Mouse (Mus musculus): ENCODE data around the gene Ptn. TPM values are rescaled to one million over a fixed set of nuclear protein-coding genes. Genes with fewer than 3 reads are reported as not detected.
A peak's percentile ranks its signal among the peaks of the same experiment; 100 is the strongest.

Ptn gene
- 1 to 10 TPM in 1 of 2 experiments, under 1 TPM in 1; 0.59 to 1.6 TPM for total RNA-seq (2021)
- long read RNA-seq, experiment 1, partial matches to known transcripts, result 0 of 1 reads
- long read RNA-seq, experiment 1, other reads (novel, unspliced or antisense), result 0 of 1 reads
- long read RNA-seq, experiment 2, partial matches to known transcripts, result 0 of 1 reads
- long read RNA-seq, experiment 2, other reads (novel, unspliced or antisense), result 0 of 1 reads

GRCm38 (mm10) chr6:36809747-36810285, at the start of gene Ptn:
Gene Ptn (minus strand): TSS chr6:36810220.
- intact Hi-C loops (cut with DNase I), result no loop called here
- peak; percentile 24 for DNase-seq
- H3K4me3 ChIP-seq, result peak within 1 kb of the TSS; percentile 67
- no peak for TF ChIP-seq CTCF (IDR thresholded peaks at IDR 0.05)
- H3K27ac ChIP-seq, result peak within 1 kb of the TSS; percentile 35; the same call in 1 of the 2 replicates

GRCm38 (mm10) chr6:36858258-36859041, 48.4 kb upstream of the Ptn start:
- Histone ChIP-seq H3K27ac (no peak overlapping the region), H3K4me3 (no peak overlapping the region)
- no peak for DNase-seq
- TF ChIP-seq CTCF (IDR thresholded peaks at IDR 0.05), result no peak
- intact Hi-C loops (cut with DNase I), result no loop called here

- Histone ChIP-seq H3K27ac (no peak overlapping the region), H3K4me3 (no peak overlapping the region)
- no peak for TF ChIP-seq CTCF (IDR thresholded peaks at IDR 0.05)
- intact Hi-C loops (cut with DNase I), result no loop called here
- no peak for DNase-seq
Measured at GRCm38 (mm10) chr6:36857627-36858257, 47.7 kb upstream of the Ptn start.

GRCm38 (mm10) chr6:36850422-36851129, 40.6 kb upstream of the Ptn start:
- TF ChIP-seq CTCF (IDR thresholded peaks at IDR 0.05), result no peak
- Histone ChIP-seq H3K4me3 (no peak overlapping the region), H3K27ac (no peak overlapping the region)
- intact Hi-C loops (cut with DNase I), result no loop called here
- peak; percentile 42 for DNase-seq

GRCm38 (mm10) chr6:36845288-36845687, 35.3 kb upstream of the Ptn start:
- no peak for DNase-seq
- intact Hi-C loops (cut with DNase I), result no loop called here
- TF ChIP-seq CTCF (IDR thresholded peaks at IDR 0.05), result no peak
- H3K27ac ChIP-seq, result no peak overlapping the region
- no peak overlapping the region for H3K4me3 ChIP-seq

GRCm38 (mm10) chr6:36844258-36844657, 34.2 kb upstream of the Ptn start:
- no peak for TF ChIP-seq CTCF (IDR thresholded peaks at IDR 0.05)
- intact Hi-C loops (cut with DNase I), result no loop called here
- Histone ChIP-seq H3K4me3 (no peak overlapping the region), H3K27ac (no peak overlapping the region)
- no peak for DNase-seq

- intact Hi-C loops (cut with DNase I), result no loop called here
- H3K4me3 ChIP-seq, result no peak overlapping the region
- no peak for TF ChIP-seq CTCF (IDR thresholded peaks at IDR 0.05)
- DNase-seq, result peak; percentile 36
- peak overlapping the region; percentile 28; the same call in 1 of the 2 replicates for H3K27ac ChIP-seq
Measured at GRCm38 (mm10) chr6:36843031-36843488, 33.0 kb upstream of the Ptn start.

GRCm38 (mm10) chr6:36842101-36842922, 32.3 kb upstream of the Ptn start:
- no peak for TF ChIP-seq CTCF (IDR thresholded peaks at IDR 0.05)
- no peak for DNase-seq
- intact Hi-C loops (cut with DNase I), result no loop called here
- Histone ChIP-seq H3K27ac (no peak overlapping the region), H3K4me3 (no peak overlapping the region)

- TF ChIP-seq CTCF (IDR thresholded peaks at IDR 0.05), result no peak
- intact Hi-C loops (cut with DNase I), result no loop called here
- no peak for DNase-seq
- no peak overlapping the region for H3K27ac ChIP-seq
- no peak overlapping the region for H3K4me3 ChIP-seq
Measured at GRCm38 (mm10) chr6:36841701-36842100, 31.7 kb upstream of the Ptn start.

GRCm38 (mm10) chr6:36841174-36841573, 31.2 kb upstream of the Ptn start:
- intact Hi-C loops (cut with DNase I), result no loop called here
- TF ChIP-seq CTCF (IDR thresholded peaks at IDR 0.05), result no peak
- DNase-seq, result no peak
- Histone ChIP-seq H3K27ac (no peak overlapping the region), H3K4me3 (no peak overlapping the region)

GRCm38 (mm10) chr6:36838747-36839146, 28.7 kb upstream of the Ptn start:
- Histone ChIP-seq H3K4me3 (no peak overlapping the region), H3K27ac (no peak overlapping the region)
- no peak for DNase-seq
- intact Hi-C loops (cut with DNase I), result no loop called here
- no peak for TF ChIP-seq CTCF (IDR thresholded peaks at IDR 0.05)

GRCm38 (mm10) chr6:36835351-36835750, 25.3 kb upstream of the Ptn start:
- intact Hi-C loops (cut with DNase I), result no loop called here
- TF ChIP-seq CTCF (IDR thresholded peaks at IDR 0.05), result no peak
- no peak for DNase-seq

More at GRCm38 (mm10) chr6:36835351-36835750, 25.3 kb upstream of the Ptn start:
- no peak overlapping the region for H3K4me3 ChIP-seq
- H3K27ac ChIP-seq, result no peak overlapping the region
